Mouse (Mus musculus): ENCODE data around the gene Trub1.

DNA sequence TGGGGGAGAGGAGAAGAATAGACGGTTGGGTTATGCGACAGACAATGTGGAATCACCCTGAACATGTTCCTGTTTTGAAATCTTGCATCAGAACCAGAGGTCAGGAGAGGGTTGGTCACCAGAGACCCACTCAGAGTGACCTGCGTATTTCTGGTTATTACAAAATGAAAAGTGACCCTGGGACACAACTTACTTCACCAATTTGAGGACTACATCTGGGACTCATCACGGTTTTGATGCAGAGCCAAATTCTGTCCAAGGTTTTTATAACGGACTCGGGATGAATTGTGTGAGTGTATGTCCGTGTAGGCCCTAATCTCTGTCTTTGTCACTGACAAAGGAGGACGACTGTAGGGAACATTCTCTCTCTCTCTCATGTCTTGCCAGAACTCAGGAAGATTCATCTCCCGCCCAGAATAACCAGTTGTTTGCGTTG lies 16.1 kb upstream of the Trub1 start:
- no peak for TF ChIP-seq CTCF (IDR thresholded peaks at IDR 0.05; ENCODE audit: low read depth, low read length)
- TF ChIP-seq POLR2A (IDR thresholded peaks at IDR 0.05; ENCODE audit: extremely low read depth, insufficient read depth, low read length): no peak
